Mouse (Mus musculus): Measurements from ENCODE around the gene Dnah9. TPM values are rescaled to one million over a fixed set of nuclear protein-coding genes. Genes with fewer than 3 reads are reported as not detected.

The Dnah9 gene
- polyA plus RNA-seq, 1 experiment from 2014 or later = 1.4 TPM

DNA sequence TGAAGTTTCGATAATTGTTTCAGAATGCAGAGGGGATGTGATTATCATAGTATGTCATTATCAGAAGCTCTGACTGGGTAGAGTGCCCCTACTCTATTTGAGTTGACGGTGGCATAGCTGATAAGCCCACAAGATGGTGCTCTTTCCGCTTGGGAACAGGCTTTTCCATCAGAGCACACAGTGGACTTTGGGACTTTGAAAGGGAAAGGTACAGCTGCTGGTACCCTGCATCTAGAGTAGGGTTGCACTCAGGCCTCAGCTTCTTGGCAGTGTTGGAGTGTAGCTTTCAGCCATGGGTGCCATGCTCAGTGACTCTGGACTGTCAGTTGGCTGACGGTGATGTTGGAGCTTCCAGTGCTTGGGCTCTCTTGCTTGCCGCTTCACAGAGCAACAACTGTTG, 348.1 kb downstream of the Dnah9 start:
- H3K36me3 ChIP-seq = peaks cover 29% of the 10 kb centered on the region
- peaks cover 18% of the 10 kb centered on the region for H3K4me1 ChIP-seq
- no peak overlapping the region for H3K4me3 ChIP-seq
- H3K27ac ChIP-seq (replicated peaks) = no peak overlapping the region
- H3K9me3 ChIP-seq = no peaks in the 10 kb centered on the region
- no peak overlapping the region for H3K9ac ChIP-seq (replicated peaks)
- peak; percentile 42; the same call in 1 of the 2 replicates for ATAC-seq (replicated peaks)
- no peak overlapping the region for H3K4me2 ChIP-seq (replicated peaks)
- no peaks in the 10 kb centered on the region for H3K27me3 ChIP-seq
- 67% methylated on average over 5 of the region's 5 CpGs for WGBS

DNA sequence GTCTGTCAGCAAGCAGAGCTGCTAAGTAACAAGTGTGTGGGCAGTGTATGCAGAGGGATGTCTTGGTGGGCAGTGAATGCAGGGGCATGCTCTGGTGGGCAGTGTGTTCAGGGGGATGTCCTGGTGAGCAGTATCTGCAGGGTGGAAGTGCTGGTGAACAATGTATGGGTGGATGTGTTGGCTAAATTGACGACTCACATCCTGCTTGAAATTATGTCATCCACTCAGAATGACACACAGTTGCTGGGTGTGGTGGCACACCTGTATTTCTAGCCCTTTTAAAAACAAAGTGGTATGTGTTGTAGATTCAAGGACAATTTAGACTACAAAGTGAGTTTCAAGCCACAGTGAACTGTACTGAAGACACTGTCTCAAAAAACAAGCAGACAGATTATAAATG, 350.2 kb downstream of the Dnah9 start:
- Histone ChIP-seq H3K4me1 (peaks cover 20% of the 10 kb centered on the region), H3K27me3 (no peaks in the 10 kb centered on the region), H3K9me3 (no peaks in the 10 kb centered on the region), H3K36me3 (peaks cover 24% of the 10 kb centered on the region), H3K9ac (replicated peaks) (no peak overlapping the region), H3K27ac (replicated peaks) (no peak overlapping the region), H3K4me2 (replicated peaks) (no peak overlapping the region), H3K4me3 (no peak overlapping the region)
- WGBS = 86% methylated on average over 1 of the region's 1 CpGs
- no peak for ATAC-seq (replicated peaks)

- ATAC-seq (replicated peaks) = peak; percentile 48
- H3K9me3 ChIP-seq = no peaks in the 10 kb centered on the region
- no peaks in the 10 kb centered on the region for H3K27me3 ChIP-seq
- H3K9ac ChIP-seq (replicated peaks) = no peak overlapping the region; the same call in 1 of the 2 replicates
- peaks cover 28% of the 10 kb centered on the region for H3K4me1 ChIP-seq
- WGBS = 28% methylated on average over 6 of the region's 6 CpGs
- H3K4me2 ChIP-seq (replicated peaks) = no peak overlapping the region
- peak overlapping the region; percentile 74 for H3K27ac ChIP-seq (replicated peaks)
- H3K36me3 ChIP-seq = peaks cover 11% of the 10 kb centered on the region; the same call in 1 of the 2 replicates
- H3K4me3 ChIP-seq = no peak overlapping the region
These were observed 352.1 kb downstream of the Dnah9 start for GRCm38 (mm10) chr11:65816237-65816636.

DNA sequence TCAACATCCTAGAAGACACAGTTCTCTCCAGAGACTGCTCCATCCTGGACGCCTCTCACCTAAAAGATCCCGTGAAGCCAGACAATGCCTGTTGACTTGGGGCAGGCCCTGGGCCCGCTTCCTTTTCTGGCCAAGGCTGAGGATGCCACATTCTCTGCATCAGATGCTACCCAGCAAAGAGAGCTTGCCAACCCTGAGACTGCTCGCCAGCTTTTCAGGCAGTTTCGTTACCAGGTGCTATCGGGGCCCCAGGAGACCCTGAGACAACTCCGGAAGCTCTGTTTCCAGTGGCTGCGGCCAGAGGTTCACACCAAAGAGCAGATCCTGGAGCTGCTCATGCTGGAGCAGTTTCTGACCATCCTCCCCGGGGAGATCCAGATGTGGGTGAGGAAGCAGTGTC, 354.0 kb downstream of the Dnah9 start:
- no peak for ATAC-seq (replicated peaks)
- Histone ChIP-seq H3K4me1 (peaks cover 33% of the 10 kb centered on the region), H3K27me3 (no peaks in the 10 kb centered on the region), H3K4me3 (no peak overlapping the region), H3K9me3 (no peaks in the 10 kb centered on the region), H3K4me2 (replicated peaks) (no peak overlapping the region), H3K9ac (replicated peaks) (no peak overlapping the region), H3K27ac (replicated peaks) (no peak overlapping the region), H3K36me3 (peaks cover 11% of the 10 kb centered on the region; the same call in 1 of the 2 replicates)
- 81% methylated on average over 9 of the region's 9 CpGs for WGBS

GRCm38 (mm10) chr11:65812088-65812487, 356.3 kb downstream of the Dnah9 start:
- Histone ChIP-seq H3K4me2 (replicated peaks) (no peak overlapping the region), H3K27me3 (no peaks in the 10 kb centered on the region), H3K27ac (replicated peaks) (no peak overlapping the region), H3K36me3 (peaks cover 11% of the 10 kb centered on the region; the same call in 1 of the 2 replicates), H3K4me1 (peaks cover 49% of the 10 kb centered on the region), H3K4me3 (no peak overlapping the region), H3K9me3 (no peaks in the 10 kb centered on the region), H3K9ac (replicated peaks) (no peak overlapping the region)
- no peak for ATAC-seq (replicated peaks)
- WGBS = 25% methylated on average over 5 of the region's 5 CpGs

DNA sequence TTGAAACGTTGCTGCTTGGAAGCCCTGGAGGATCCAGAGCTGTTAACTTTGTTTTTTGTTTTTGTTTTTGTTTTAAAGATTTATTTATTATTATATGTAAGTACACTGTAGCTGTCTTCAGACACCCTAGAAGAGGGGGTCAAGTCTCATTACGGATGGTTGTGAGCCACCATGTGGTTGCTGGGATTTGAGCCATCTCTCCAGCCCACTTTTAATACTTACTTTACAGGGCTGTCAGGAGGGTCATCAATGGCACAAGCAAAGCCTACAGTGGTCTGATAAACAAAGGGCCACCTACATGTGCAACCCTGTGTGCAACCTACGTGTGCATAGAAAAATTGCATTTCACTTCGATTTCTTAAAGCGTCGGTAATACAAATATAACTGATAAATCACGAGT, 360.8 kb downstream of the Dnah9 start:
- peak; percentile 44; the same call in 1 of the 2 replicates for ATAC-seq (replicated peaks)
- peaks cover 34% of the 10 kb centered on the region for H3K4me1 ChIP-seq
- H3K9ac ChIP-seq (replicated peaks) = peak overlapping the region; percentile 67
- H3K9me3 ChIP-seq = no peaks in the 10 kb centered on the region
- H3K4me2 ChIP-seq (replicated peaks) = peak overlapping the region; percentile 55
- H3K36me3 ChIP-seq = no peaks in the 10 kb centered on the region
- no peaks in the 10 kb centered on the region for H3K27me3 ChIP-seq
- H3K4me3 ChIP-seq = peak overlapping the region; percentile 56
- 49% methylated on average over 7 of the region's 7 CpGs for WGBS
- peak overlapping the region; percentile 71; the same call in 1 of the 2 replicates for H3K27ac ChIP-seq (replicated peaks)

GRCm38 (mm10) chr11:65806909-65807504, 361.3 kb downstream of the Dnah9 start, which contains the start of gene Zkscan6:
TSS of gene Zkscan6 (plus strand) at chr11:65807175.
- WGBS = under 1% methylated on average over 55 of the region's 58 CpGs
- Histone ChIP-seq H3K9me3 (no peaks in the 10 kb centered on the region), H3K4me1 (peaks cover 28% of the 10 kb centered on the region), H3K27me3 (no peaks in the 10 kb centered on the region), H3K27ac (replicated peaks) (peak within 1 kb of the TSS; percentile 71), H3K4me2 (replicated peaks) (peak within 1 kb of the TSS; percentile 91), H3K36me3 (no peaks in the 10 kb centered on the region), H3K4me3 (peak within 1 kb of the TSS; percentile 56), H3K9ac (replicated peaks) (peak within 1 kb of the TSS; percentile 67)
- peak; percentile 97 for ATAC-seq (replicated peaks)

DNA sequence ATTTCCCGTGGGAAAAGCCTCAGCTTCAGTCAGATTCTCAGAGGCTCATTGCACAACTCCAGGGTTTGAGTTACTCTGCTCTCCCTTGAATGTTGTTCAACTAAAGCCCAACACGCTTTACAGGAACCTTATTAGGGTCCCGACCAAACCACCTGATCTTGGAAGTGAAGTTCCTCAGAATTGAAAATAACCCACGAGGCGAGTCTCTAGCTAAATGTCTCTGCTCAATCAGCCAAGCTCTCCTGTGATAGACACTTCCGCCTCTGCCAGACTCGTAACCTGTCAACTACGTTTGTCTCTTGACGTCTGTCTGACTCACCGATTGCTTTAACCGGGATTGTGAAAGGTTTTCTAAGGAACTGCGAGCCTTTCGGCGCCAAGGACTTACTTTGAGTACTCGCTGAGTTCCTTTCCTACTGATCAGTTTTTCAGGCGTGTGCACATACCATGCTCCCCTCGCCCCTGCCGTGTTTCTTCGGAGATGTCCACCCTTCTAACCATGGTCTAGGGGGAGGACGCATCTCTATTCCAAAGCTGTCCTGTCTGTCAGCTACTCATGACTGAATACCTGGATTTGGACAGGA, 361.9 kb downstream of the Dnah9 start:
- Histone ChIP-seq H3K36me3 (no peaks in the 10 kb centered on the region), H3K9me3 (no peaks in the 10 kb centered on the region), H3K4me3 (peak overlapping the region; percentile 56), H3K4me2 (replicated peaks) (peak overlapping the region; percentile 91), H3K27me3 (no peaks in the 10 kb centered on the region), H3K27ac (replicated peaks) (peak overlapping the region; percentile 71; the same call in 1 of the 2 replicates), H3K9ac (replicated peaks) (peak overlapping the region; percentile 67), H3K4me1 (peaks cover 28% of the 10 kb centered on the region)
- ATAC-seq (replicated peaks) = peak; percentile 72
- 2% methylated on average over 20 of the region's 20 CpGs for WGBS

DNA sequence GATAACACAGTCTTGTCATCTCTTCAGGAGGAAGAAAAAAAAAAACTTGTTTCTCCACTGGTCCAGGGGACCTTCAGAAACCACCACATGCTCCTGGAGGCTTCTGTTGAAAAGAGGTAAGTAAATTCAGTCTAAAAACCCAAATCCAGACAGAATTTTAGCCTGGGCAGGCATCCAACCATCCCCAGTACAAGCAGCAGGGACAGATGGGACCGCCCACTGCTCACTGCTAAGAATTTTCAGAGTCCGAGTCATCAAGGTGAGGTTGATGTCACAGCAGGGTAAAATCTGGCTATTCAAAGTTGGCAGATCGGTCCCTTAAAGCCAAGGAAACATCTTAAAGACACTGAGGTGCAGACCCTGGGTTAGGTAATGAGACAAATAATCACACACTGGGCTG, 366.5 kb downstream of the Dnah9 start:
- Histone ChIP-seq H3K27me3 (no peaks in the 10 kb centered on the region), H3K36me3 (no peaks in the 10 kb centered on the region), H3K4me3 (no peak overlapping the region), H3K9ac (replicated peaks) (no peak overlapping the region), H3K9me3 (no peaks in the 10 kb centered on the region), H3K27ac (replicated peaks) (no peak overlapping the region), H3K4me1 (peaks cover 7% of the 10 kb centered on the region; the same call in 1 of the 2 replicates), H3K4me2 (replicated peaks) (no peak overlapping the region)
- whole genome bisulfite sequencing = 56% methylated on average over 3 of the region's 3 CpGs
- ATAC-seq (replicated peaks) = no peak

DNA sequence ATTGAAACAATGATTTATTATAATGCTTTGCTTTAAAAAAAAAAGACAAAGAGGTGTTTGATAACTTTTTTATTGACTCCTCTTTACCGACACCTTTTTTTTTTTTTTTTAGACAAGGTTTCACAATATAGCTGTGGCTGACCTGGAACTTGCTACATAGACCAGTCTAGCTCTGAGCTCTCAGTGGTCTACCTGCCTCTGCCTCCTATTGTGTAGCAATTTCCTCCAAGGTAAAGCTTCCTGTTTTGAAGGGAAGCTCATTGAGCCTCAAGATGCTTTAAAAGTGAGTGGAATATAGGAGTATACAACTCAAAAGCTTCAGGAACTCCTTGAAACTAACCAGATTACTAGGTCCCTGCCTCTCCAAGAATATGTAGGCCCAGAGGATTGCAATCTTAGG, 372.5 kb downstream of the Dnah9 start:
- no peak overlapping the region for H3K4me2 ChIP-seq (replicated peaks)
- no peak for ATAC-seq (replicated peaks)
- no peak overlapping the region for H3K4me3 ChIP-seq
- no peaks in the 10 kb centered on the region for H3K36me3 ChIP-seq
- H3K4me1 ChIP-seq = no peaks in the 10 kb centered on the region
- no peaks in the 10 kb centered on the region for H3K27me3 ChIP-seq
- no peak overlapping the region for H3K9ac ChIP-seq (replicated peaks)
- 86% methylated on average over 1 of the region's 1 CpGs for WGBS
- H3K27ac ChIP-seq (replicated peaks) = no peak overlapping the region
- H3K9me3 ChIP-seq = no peaks in the 10 kb centered on the region

GRCm38 (mm10) chr11:65794428-65795219, 373.7 kb downstream of the Dnah9 start:
- Histone ChIP-seq H3K9me3 (no peaks in the 10 kb centered on the region), H3K27me3 (no peaks in the 10 kb centered on the region), H3K4me1 (no peaks in the 10 kb centered on the region), H3K27ac (replicated peaks) (no peak overlapping the region), H3K4me3 (no peak overlapping the region), H3K36me3 (no peaks in the 10 kb centered on the region), H3K4me2 (replicated peaks) (no peak overlapping the region), H3K9ac (replicated peaks) (no peak overlapping the region)
- WGBS = 83% methylated on average over 10 of the region's 10 CpGs
- ATAC-seq (replicated peaks) = no peak

- peak within 1 kb of the TSS; percentile 89 for H3K4me3 ChIP-seq
- H3K9me3 ChIP-seq = no peaks in the 10 kb centered on the region
- peaks cover 21% of the 10 kb centered on the region for H3K4me1 ChIP-seq
- 0% methylated on average over 23 of the region's 36 CpGs for WGBS
- peak within 1 kb of the TSS; percentile 85 for H3K27ac ChIP-seq (replicated peaks)
- no peaks in the 10 kb centered on the region for H3K27me3 ChIP-seq
- H3K4me2 ChIP-seq (replicated peaks) = peak within 1 kb of the TSS; percentile 67
- H3K36me3 ChIP-seq = no peaks in the 10 kb centered on the region
- peak; percentile 100 for ATAC-seq (replicated peaks)
- H3K9ac ChIP-seq (replicated peaks) = peak within 1 kb of the TSS; percentile 94
These were observed 380.2 kb downstream of the Dnah9 start, which contains the start of gene Map2k4 for GRCm38 (mm10) chr11:65788154-65788553. TSS of gene Map2k4 (minus strand) at chr11:65788297.

Data from forebrain, embryonic 15.5 days (tissue).